Mouse (Mus musculus) frontal cortex, postnatal 36 days (tissue): ENCODE data around the gene Timmdc1.
A peak's percentile ranks its signal among the peaks of the same experiment; 100 is the strongest.

Source experiments
- DNase-seq, 2 experiments: peaks; one replicate each; pipeline ENCODE4 v3.0.0; 2022; ENCODE audit warnings: low spot score in 2 of 2

Timmdc1 gene

DNA sequence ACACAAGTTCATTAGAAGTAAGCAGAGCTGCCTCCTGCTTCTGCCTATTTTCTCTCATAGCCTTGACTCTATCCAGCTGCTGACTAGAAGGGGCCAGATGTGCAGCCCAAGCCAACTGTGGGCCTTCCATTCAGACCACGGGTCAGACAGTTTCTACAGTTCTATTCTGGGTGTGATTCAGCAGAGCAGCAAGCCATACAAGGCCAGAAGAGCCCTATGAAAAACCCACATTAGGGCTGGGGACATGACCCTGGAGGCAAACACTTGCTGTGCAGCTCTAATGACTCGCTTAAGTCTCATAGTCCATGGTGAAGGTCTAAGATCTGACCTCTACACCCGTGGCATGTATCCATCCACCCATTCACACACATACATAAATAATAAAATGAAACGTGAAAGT, 56.4 kb downstream of the Timmdc1 start:
- no peak for DNase-seq

DNA sequence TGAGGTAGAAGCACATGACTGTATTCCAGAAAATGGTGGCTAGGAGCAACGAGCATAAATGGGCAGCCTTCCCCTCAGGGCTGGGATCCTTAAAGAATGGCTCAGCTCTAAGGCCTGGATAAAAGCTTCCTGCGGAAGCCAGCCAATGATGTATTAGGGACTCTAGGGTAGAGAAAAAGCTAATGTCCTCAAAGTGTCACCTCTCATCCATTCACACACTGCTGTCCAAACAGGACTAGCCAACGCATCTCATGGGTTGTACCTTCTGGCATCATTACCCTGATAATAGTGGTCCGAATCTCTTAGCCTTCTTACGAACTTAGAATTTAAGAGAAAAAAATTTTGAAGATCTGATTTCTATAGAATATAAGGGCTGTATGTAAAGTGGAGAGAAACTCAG, 59.2 kb downstream of the Timmdc1 start:
- DNase-seq = no peak

DNA sequence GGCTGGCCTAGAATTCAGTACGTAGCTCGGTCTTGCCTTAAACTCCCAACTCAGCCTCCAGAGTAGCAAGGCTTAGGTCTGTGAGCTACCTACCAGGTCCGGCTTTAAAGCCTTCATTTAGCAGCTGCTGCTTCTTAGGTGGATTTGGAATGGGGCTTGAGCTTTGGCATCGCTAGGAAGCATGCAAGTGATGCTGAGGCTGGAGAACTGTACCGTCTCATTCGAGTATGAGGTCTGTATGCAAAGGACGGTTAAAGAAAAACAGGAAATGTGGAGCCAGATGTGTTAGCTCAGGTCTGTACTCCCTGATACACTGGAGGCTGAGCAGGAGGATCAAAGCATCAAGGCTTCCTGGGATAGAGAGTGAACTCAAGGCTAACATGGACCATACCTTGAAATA, 60.3 kb downstream of the Timmdc1 start:
- no peak for DNase-seq

- no peak for DNase-seq
Measured at GRCm38 (mm10) chr16:38461749-38462148, 60.7 kb downstream of the Timmdc1 start.

- DNase-seq = no peak
Measured at GRCm38 (mm10) chr16:38459990-38460389, 62.5 kb downstream of the Timmdc1 start.

- DNase-seq = no peak
Measured at GRCm38 (mm10) chr16:38458600-38459280, 63.7 kb downstream of the Timmdc1 start.

DNA sequence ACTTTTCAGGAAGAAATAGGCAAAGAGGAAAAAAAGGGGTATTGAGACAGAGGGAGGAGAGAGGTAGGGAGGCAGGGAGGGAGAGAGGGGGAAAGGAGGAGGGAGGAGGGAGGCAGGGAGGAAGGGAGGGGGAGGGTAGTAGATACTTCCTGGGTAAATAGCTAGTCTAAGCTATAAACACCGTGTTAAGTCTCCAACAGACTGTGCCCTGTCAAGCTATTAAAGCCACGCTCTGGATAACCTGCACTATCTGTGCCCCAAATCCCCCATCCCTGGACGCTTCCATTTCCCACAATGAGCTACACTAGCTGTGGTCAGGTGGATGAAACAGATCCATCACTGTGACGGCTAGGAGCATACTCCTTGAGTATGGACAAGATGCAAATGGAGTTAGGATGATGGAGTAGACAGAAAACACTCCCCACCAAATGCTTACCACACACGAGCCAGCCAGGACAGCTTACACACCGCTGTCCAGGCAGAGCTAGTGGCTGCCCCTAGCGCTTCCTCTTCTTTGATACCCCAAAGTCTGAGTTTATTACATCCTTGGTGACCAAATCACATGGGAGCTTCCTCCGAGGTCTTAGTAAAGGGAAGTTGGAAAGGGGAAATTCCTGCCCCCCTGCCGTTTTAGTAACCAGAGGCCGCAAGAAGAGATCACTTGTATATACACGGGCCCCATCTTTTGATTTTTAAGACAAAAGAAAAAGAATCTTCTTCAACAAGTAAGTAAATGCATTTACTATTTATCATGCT, 65.5 kb downstream of the Timmdc1 start:
- no peak for DNase-seq

DNA sequence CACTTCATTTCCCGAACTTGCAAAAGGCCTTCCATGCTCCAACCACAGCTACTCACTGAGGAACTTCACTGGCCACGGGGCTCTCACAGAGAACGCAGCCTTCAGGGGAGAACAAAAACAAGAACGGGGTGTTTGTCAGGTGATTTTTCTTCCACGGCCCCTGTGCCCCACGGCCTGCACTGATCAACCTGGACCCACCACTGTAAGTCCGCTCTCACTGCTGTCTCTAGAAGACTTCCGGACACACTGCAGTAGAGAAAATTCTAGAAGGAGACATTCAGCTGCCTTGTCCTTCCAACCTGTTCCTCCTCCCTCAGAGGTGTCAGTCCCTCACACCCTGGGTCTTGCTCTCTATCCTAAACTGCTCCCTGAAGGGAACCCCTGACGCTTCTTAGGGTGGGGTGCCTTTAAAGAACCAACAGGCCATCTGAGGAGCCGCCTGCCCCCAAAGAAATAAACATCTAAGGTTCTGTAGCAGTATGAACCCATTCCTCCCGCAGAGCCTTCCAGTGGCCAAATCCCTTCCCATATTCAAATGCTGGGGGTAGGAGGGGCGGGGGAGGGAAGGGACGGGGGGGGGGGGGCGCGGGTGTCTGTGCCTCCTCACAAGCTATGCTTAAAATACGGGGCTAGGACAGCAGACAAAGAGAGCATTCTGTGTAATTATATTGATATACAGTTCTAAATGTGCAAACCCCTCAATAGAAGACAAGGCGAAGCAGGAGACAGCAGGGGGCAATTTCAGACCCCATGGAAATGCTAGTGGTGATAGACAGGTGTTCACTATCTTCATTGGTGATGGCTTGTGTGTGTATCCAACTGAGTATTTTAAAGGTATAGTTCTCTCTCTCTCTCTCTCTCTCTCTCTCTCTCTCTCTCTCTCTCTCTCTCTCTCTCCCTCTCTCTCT, 66.7 kb downstream of the Timmdc1 start, which contains the start of gene Cd80:
Cd80 (plus strand) TSS at position 51 of the 908 bp plus-strand sequence.
- DNase-seq = no peak

GRCm38 (mm10) chr16:38454533-38455254, 67.8 kb downstream of the Timmdc1 start:
- no peak for DNase-seq

DNA sequence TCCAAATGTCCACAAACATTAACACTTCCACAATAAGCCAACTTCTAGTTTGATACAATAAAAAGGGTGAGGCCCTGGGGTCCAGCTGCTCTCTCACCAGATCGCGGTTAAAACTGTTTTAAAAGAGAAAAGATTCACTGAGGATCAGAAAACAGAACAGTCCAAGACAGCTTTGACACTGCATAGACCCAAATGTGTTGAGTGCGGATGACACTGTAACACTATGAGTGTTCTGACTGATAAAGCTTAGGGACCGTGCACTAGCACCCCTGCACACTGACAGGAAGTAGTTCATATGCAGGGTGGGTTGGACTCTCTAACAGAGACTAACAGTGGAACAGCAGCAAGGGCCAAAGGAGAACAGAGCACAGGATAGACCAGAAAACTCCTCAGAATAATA, 68.5 kb downstream of the Timmdc1 start:
- DNase-seq = no peak

- no peak for DNase-seq
Measured at GRCm38 (mm10) chr16:38453203-38453553, 69.3 kb downstream of the Timmdc1 start.

- DNase-seq = peak; percentile 90 to 91
Measured at GRCm38 (mm10) chr16:38452442-38453202, 69.8 kb downstream of the Timmdc1 start, which contains the start of gene Adprh. Adprh (minus strand) TSS chr16:38452703.

DNA sequence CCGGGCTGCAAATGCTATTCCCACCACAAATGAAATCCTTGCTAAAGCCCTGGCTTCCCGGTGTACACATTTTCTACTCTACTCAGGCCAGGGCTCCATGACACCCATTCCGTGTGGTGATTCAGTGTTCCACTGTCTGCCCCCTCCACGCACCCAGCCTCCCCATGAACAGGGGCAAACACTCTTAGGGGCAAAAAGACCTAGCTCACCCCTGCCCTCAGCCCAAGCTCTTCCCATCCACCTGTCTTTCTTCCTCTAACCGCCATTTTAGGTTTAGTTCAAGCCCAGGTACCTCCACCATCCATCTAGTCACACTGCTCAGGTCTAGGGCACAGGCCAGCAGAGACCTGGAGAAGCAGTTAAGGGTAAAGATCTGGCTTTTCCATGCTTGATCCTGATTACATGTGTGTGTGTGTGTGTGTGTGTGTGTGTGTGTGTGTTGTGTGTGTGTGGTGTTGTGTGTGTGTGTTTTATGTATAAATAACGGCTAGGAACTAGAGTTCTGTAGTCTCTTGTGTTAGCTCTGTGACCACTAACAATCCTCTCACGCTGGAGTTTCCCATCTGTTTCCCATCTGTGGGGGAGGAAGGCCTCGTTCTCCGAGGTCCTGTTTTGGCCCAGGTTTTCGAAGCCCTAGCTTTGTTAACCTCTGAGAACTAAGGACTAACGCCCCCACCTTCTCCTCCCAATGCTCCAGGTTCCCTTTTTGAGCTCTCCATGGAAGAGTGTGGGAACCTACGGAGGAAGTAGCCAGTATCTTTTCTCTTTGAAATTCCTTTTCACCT, 70.8 kb downstream of the Timmdc1 start:
- no peak for DNase-seq

GRCm38 (mm10) chr16:38450707-38451106, 71.8 kb downstream of the Timmdc1 start:
- DNase-seq = no peak

DNA sequence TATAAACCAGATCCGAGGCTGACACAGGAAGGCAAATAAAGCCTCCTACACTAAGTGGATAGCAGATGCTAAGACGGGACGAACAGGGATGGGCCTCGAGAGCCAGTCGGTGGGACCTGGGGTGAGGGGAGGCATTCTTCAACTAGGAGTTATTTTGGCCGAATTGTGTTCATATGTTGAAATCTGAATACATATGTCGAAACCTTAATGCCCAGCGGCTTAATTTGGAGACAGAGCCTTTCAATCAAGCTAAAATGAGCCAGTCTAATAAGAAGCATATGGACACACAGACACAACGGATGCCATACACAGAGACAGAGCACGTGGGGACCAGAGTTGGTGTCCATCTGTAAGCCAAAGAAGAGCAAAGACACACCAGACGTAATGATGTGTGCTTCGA, 74.0 kb downstream of the Timmdc1 start:
- DNase-seq = no peak
